ENCODE assay signal across 14 mouse cellular contexts in genomic region chr3:125406456-125406855, GRCm38 (mm10). TPM values are rescaled to one million over a fixed set of nuclear protein-coding genes. Genes with fewer than 3 reads are reported as not detected.
A peak's percentile ranks its signal among the peaks of the same experiment; 100 is the strongest.
DNase-seq lines count a peak whose midpoint lies in the region; ATAC-seq lines count a peak whose summit lies in the region.
"Had no signal": no experiment of that assay in that cellular context is flagged by ENCODE, and none has a peak within 500 bp of the region (broad histone marks: within the 10 kb centered on the region; RNA-seq: fewer than 3 reads in every experiment).

No protein-coding gene starts in this region.

- no peak overlapping the region for H3K27ac ChIP-seq in neural tube, embryonic 15.5 days (replicated peaks)
- H3K27ac ChIP-seq: left cerebral cortex, adult 2 months; liver, embryonic 14.5 days had no signal

- H3K4me1 ChIP-seq in neural tube, embryonic 15.5 days = 0 out of 2 replicates have a peak, but pooled peaks cover 7% of the 10 kb centered on the region

- no peaks in the 10 kb centered on the region for H3K27me3 ChIP-seq in neural tube, embryonic 15.5 days (replicated peaks)

- no peak overlapping the region for H3K4me3 ChIP-seq in neural tube, embryonic 15.5 days (replicated peaks)
- H3K4me3 ChIP-seq: left cerebral cortex, adult 2 months had no signal

- peak; percentile 36 to 44 for DNase-seq in cerebellum, postnatal 10 days
- DNase-seq in cerebellum, adult 11-12 months = no peak
- peak; percentile 29 for DNase-seq in layer of hippocampus, adult 11-12 months (ENCODE audit: low spot score)
- no peak for DNase-seq in layer of hippocampus, postnatal 25 days (ENCODE audit: extremely low spot score in 1 of 2, low spot score in 1 of 2)
- DNase-seq in right cerebral cortex, postnatal 10 days (ENCODE audit: low spot score in 2 of 2) = peak; percentile 28 to 31
- no peak for DNase-seq in right cerebral cortex, postnatal 25 days
- no peak for DNase-seq in heart, postnatal 25 days (ENCODE audit: low spot score)
- DNase-seq: cerebellum, adult 9-11 months; heart, postnatal 36 days had no signal

- H3K9ac ChIP-seq in neural tube, embryonic 15.5 days (replicated peaks) = no peak overlapping the region
- H3K9ac ChIP-seq: liver, embryonic 14.5 days had no signal

- ATAC-seq in neural tube, embryonic 15.5 days (ENCODE audit: low FRiP score) = no peak

- WGBS in neural tube, embryonic 15.5 days = 26% methylated on average over 2 of the region's 2 CpGs

- intact Hi-C loops in heart, postnatal 25 days (cut with DNase I) = no loop called here

- no peaks in the 10 kb centered on the region for H3K9me3 ChIP-seq in neural tube, embryonic 15.5 days (replicated peaks)

- peak overlapping the region; percentile 19; the same call in 1 of the 2 replicates for H3K4me2 ChIP-seq in neural tube, embryonic 15.5 days

- no peaks in the 10 kb centered on the region for H3K36me3 ChIP-seq in neural tube, embryonic 15.5 days

RNA-seq across cellular contexts. Expression of gene Ndst4, which starts 2.6 kb away (rescaled TPM):
- 10 to 100 TPM; 14.2 to 22.4 TPM for total RNA-seq in layer of hippocampus, postnatal 25 days (2021)
- polyA plus RNA-seq in neural tube, embryonic 15.5 days (2015; fragmentation: Nextera tagmentation; extraction: Ambion mirVana) = 2.7 and 3.2 TPM in 2 replicates
- total RNA-seq in heart, postnatal 25 days (2021) = not detected
- total RNA-seq: heart, adult 18-20 months; heart, postnatal 36 days had no signal
- polyA plus RNA-seq: kidney, embryonic 14.5 days had no signal

Comparison
In these comparisons a context has a peak if more than half of its experiments do, and no peak if none do; other contexts are left out.
1. DNase-seq: peak in cerebellum, postnatal 10 days (2 of 2), layer of hippocampus, adult 11-12 months (single experiment) and right cerebral cortex, postnatal 10 days (2 of 2); none in cerebellum, adult 11-12 months (single experiment), layer of hippocampus, postnatal 25 days (0 of 2), right cerebral cortex, postnatal 25 days (single experiment) and heart, postnatal 25 days (single experiment).
2. RNA of gene Ndst4, which starts 2.6 kb away (total RNA-seq): 14.2 to 22.4 TPM in layer of hippocampus, postnatal 25 days; not detected in heart, postnatal 25 days; every median in the first group is over 10 times any median in the second.